Mouse (Mus musculus) intestine, embryonic 15.5 days (tissue): ENCODE measurements around the gene AU040320. TPM values are rescaled to one million over a fixed set of nuclear protein-coding genes. Genes with fewer than 3 reads are reported as not detected.

Experiments used
- ATAC-seq: fragments of 200-750 bp; cut with Nextera tagmentation; 2 replicates; pipeline ENCODE4 v1.8.0; 2017; ENCODE audit warnings: moderate TSS enrichment, moderate library complexity
- H3K27ac ChIP-seq: fragments of 300-500 bp; sonication (generic); 2 replicates; pipeline ENCODE4 v1.5.1; 2015; ENCODE audit warnings: mild to moderate bottlenecking, inconsistent platforms
- H3K27me3 ChIP-seq: fragments of 300-500 bp; sonication (generic); replicated peaks from 2 replicates; pipeline ENCODE4 v1.6.1; 2015; ENCODE audit warnings: inconsistent platforms
- H3K36me3 ChIP-seq: fragments of 300-500 bp; sonication (generic); 2 replicates; pipeline ENCODE4 v1.6.1; 2015; ENCODE audit warnings: inconsistent platforms
- H3K4me1 ChIP-seq: fragments of 300-500 bp; sonication (generic); replicated peaks from 2 replicates; pipeline ENCODE4 v1.6.1; 2015; ENCODE audit warnings: inconsistent platforms
- H3K4me2 ChIP-seq: fragments of 300-500 bp; sonication (generic); replicated peaks from 2 replicates; pipeline ENCODE4 v1.6.1; 2015; ENCODE audit warnings: mild to moderate bottlenecking, inconsistent platforms
- H3K4me3 ChIP-seq: fragments of 300-500 bp; sonication (generic); replicated peaks from 2 replicates; pipeline ENCODE4 v1.5.1; 2015; ENCODE audit warnings: inconsistent platforms
- H3K9ac ChIP-seq: fragments of 300-500 bp; sonication (generic); 2 replicates; pipeline ENCODE4 v1.6.1; 2015; ENCODE audit warnings: inconsistent platforms
- H3K9me3 ChIP-seq: fragments of 300-500 bp; sonication (generic); 2 replicates; pipeline ENCODE4 v1.6.1; 2016; ENCODE audit warnings: inconsistent platforms
- WGBS: fragments of 180-500 bp; shearing (Covaris S2); methylation state at CpG from one replicate; pipeline ENCODE4 v1.1.7; 2015; 5-methylcytosine and 5-hydroxymethylcytosine counted together
- polyA plus RNA-seq: library from polyadenylated mRNA; unstranded; fragments of >200 nt; fragmentation: Nextera tagmentation; extraction: Ambion mirVana; gene quantifications from 2 replicates; pipeline ENCODE4 v1.2.1, GENCODE M21; 2015

Gene AU040320
- polyA plus RNA-seq, 1 experiment from 2014 or later, result 30.4 TPM

- no peaks in the 10 kb centered on the region for H3K27me3 ChIP-seq
- no peaks in the 10 kb centered on the region for H3K4me1 ChIP-seq
- no peak for ATAC-seq
- no peaks in the 10 kb centered on the region for H3K9me3 ChIP-seq
- H3K36me3 ChIP-seq, result no peaks in the 10 kb centered on the region
- 88% methylated on average over 6 of the region's 6 CpGs for WGBS
- H3K4me2 ChIP-seq, result no peak overlapping the region
- H3K4me3 ChIP-seq, result no peak overlapping the region
- no peak overlapping the region for H3K9ac ChIP-seq
- H3K27ac ChIP-seq, result no peak overlapping the region
Measured at GRCm38 (mm10) chr4:126773871-126774270, 20.5 kb downstream of the AU040320 start.

- WGBS, result 7% methylated on average over 1 of the region's 1 CpGs
- ATAC-seq, result peak; percentile 56; the same call in 1 of the 2 replicates
- no peaks in the 10 kb centered on the region for H3K27me3 ChIP-seq
- H3K27ac ChIP-seq, result no peak overlapping the region
- no peak overlapping the region for H3K4me2 ChIP-seq
- no peak overlapping the region for H3K9ac ChIP-seq
- H3K4me3 ChIP-seq, result no peak overlapping the region
- no peaks in the 10 kb centered on the region for H3K9me3 ChIP-seq
- no peaks in the 10 kb centered on the region for H3K36me3 ChIP-seq
- H3K4me1 ChIP-seq, result no peaks in the 10 kb centered on the region
Measured at GRCm38 (mm10) chr4:126775182-126775581, 21.8 kb downstream of the AU040320 start.

- no peak overlapping the region for H3K4me3 ChIP-seq
- WGBS, result 49% methylated on average over 8 of the region's 8 CpGs
- no peaks in the 10 kb centered on the region for H3K36me3 ChIP-seq
- H3K27ac ChIP-seq, result no peak overlapping the region
- no peak for ATAC-seq
- no peaks in the 10 kb centered on the region for H3K27me3 ChIP-seq
- H3K4me2 ChIP-seq, result no peak overlapping the region
- H3K9me3 ChIP-seq, result no peaks in the 10 kb centered on the region
- H3K4me1 ChIP-seq, result no peaks in the 10 kb centered on the region
- no peak overlapping the region for H3K9ac ChIP-seq
Measured at GRCm38 (mm10) chr4:126779148-126779581, 25.8 kb downstream of the AU040320 start.

GRCm38 (mm10) chr4:126779826-126780775 is 26.8 kb downstream of the AU040320 start:
- Histone ChIP-seq H3K4me1 (no peaks in the 10 kb centered on the region), H3K36me3 (no peaks in the 10 kb centered on the region), H3K4me3 (no peak overlapping the region), H3K4me2 (no peak overlapping the region), H3K9me3 (no peaks in the 10 kb centered on the region), H3K27me3 (no peaks in the 10 kb centered on the region), H3K27ac (no peak overlapping the region), H3K9ac (no peak overlapping the region)
- 66% methylated on average over 12 of the region's 12 CpGs for WGBS
- no peak for ATAC-seq

GRCm38 (mm10) chr4:126781871-126782270 is 28.5 kb downstream of the AU040320 start:
- H3K27ac ChIP-seq, result no peak overlapping the region
- no peaks in the 10 kb centered on the region for H3K27me3 ChIP-seq
- no peaks in the 10 kb centered on the region for H3K9me3 ChIP-seq
- no peak overlapping the region for H3K4me3 ChIP-seq
- no peaks in the 10 kb centered on the region for H3K4me1 ChIP-seq
- no peak overlapping the region for H3K9ac ChIP-seq
- 75% methylated on average over 3 of the region's 3 CpGs for WGBS
- ATAC-seq, result no peak
- no peaks in the 10 kb centered on the region for H3K36me3 ChIP-seq
- H3K4me2 ChIP-seq, result no peak overlapping the region

GRCm38 (mm10) chr4:126782512-126782911 is 29.2 kb downstream of the AU040320 start:
- H3K27ac ChIP-seq, result no peak overlapping the region
- H3K9me3 ChIP-seq, result no peaks in the 10 kb centered on the region
- no peak overlapping the region for H3K4me2 ChIP-seq
- no peaks in the 10 kb centered on the region for H3K4me1 ChIP-seq
- H3K9ac ChIP-seq, result no peak overlapping the region
- 87% methylated on average over 8 of the region's 8 CpGs for WGBS
- H3K36me3 ChIP-seq, result no peaks in the 10 kb centered on the region
- no peaks in the 10 kb centered on the region for H3K27me3 ChIP-seq
- H3K4me3 ChIP-seq, result no peak overlapping the region
- ATAC-seq, result no peak

- H3K36me3 ChIP-seq, result no peaks in the 10 kb centered on the region
- no peaks in the 10 kb centered on the region for H3K9me3 ChIP-seq
- ATAC-seq, result no peak
- H3K27ac ChIP-seq, result no peak overlapping the region
- no peak overlapping the region for H3K4me2 ChIP-seq
- H3K4me1 ChIP-seq, result no peaks in the 10 kb centered on the region
- no peaks in the 10 kb centered on the region for H3K27me3 ChIP-seq
- no peak overlapping the region for H3K4me3 ChIP-seq
- no peak overlapping the region for H3K9ac ChIP-seq
- WGBS, result 69% methylated on average over 8 of the region's 8 CpGs
Measured at GRCm38 (mm10) chr4:126782996-126783395, 29.7 kb downstream of the AU040320 start.

GRCm38 (mm10) chr4:126792341-126793102 is 39.2 kb downstream of the AU040320 start:
- 89% methylated on average over 7 of the region's 7 CpGs for WGBS
- no peak for ATAC-seq
- H3K9ac ChIP-seq, result no peak overlapping the region
- H3K4me2 ChIP-seq, result no peak overlapping the region
- H3K36me3 ChIP-seq, result peaks cover 15% of the 10 kb centered on the region; the same call in 1 of the 2 replicates
- no peaks in the 10 kb centered on the region for H3K27me3 ChIP-seq
- H3K27ac ChIP-seq, result no peak overlapping the region
- H3K9me3 ChIP-seq, result no peaks in the 10 kb centered on the region
- H3K4me1 ChIP-seq, result no peaks in the 10 kb centered on the region
- H3K4me3 ChIP-seq, result no peak overlapping the region

GRCm38 (mm10) chr4:126802174-126802573 is 48.8 kb downstream of the AU040320 start:
- no peak overlapping the region for H3K4me3 ChIP-seq
- no peaks in the 10 kb centered on the region for H3K9me3 ChIP-seq
- no peak overlapping the region for H3K27ac ChIP-seq
- 96% methylated on average over 8 of the region's 8 CpGs for WGBS
- H3K9ac ChIP-seq, result no peak overlapping the region
- H3K4me1 ChIP-seq, result peaks cover 3% of the 10 kb centered on the region; the same call in 1 of the 2 replicates
- no peaks in the 10 kb centered on the region for H3K36me3 ChIP-seq
- ATAC-seq, result no peak
- H3K4me2 ChIP-seq, result no peak overlapping the region
- no peaks in the 10 kb centered on the region for H3K27me3 ChIP-seq

- Histone ChIP-seq H3K9me3 (no peaks in the 10 kb centered on the region), H3K27ac (peak overlapping the region; percentile 48; the same call in 1 of the 2 replicates), H3K4me3 (no peak overlapping the region), H3K27me3 (no peaks in the 10 kb centered on the region), H3K36me3 (no peaks in the 10 kb centered on the region), H3K9ac (no peak overlapping the region), H3K4me2 (peak overlapping the region; percentile 35), H3K4me1 (peaks cover 3% of the 10 kb centered on the region; the same call in 1 of the 2 replicates)
- ATAC-seq, result peak; percentile 96
- 29% methylated on average over 8 of the region's 8 CpGs for WGBS
Measured at GRCm38 (mm10) chr4:126803268-126803873, 50.0 kb downstream of the AU040320 start.

GRCm38 (mm10) chr4:126805741-126806140 is 52.4 kb downstream of the AU040320 start:
- H3K4me3 ChIP-seq, result no peak overlapping the region
- no peak overlapping the region for H3K9ac ChIP-seq
- no peaks in the 10 kb centered on the region for H3K36me3 ChIP-seq
- WGBS, result 63% methylated on average over 4 of the region's 4 CpGs
- H3K27ac ChIP-seq, result no peak overlapping the region
- peaks cover 3% of the 10 kb centered on the region; the same call in 1 of the 2 replicates for H3K4me1 ChIP-seq
- no peak for ATAC-seq
- H3K27me3 ChIP-seq, result no peaks in the 10 kb centered on the region
- no peaks in the 10 kb centered on the region for H3K9me3 ChIP-seq
- no peak overlapping the region for H3K4me2 ChIP-seq
